Mouse (Mus musculus) heart, embryonic 14.5 days (tissue): ENCODE data around the gene Gm4792. TPM values are rescaled to one million over a fixed set of nuclear protein-coding genes. Genes with fewer than 3 reads are reported as not detected.

Source experiments
- ATAC-seq: fragments of 200-750 bp; cut with Nextera tagmentation; 2 replicates; pipeline ENCODE4 v1.8.0; 2017; ENCODE audit warnings: low read depth, moderate TSS enrichment; ENCODE audit not compliant: insufficient number of reproducible peaks, insufficient read depth, low FRiP score
- H3K27ac ChIP-seq, 2 experiments: fragments of 200-500 bp in 1 of 2; fragments of 300-500 bp in 1 of 2; sonication (generic) in 1 of 2; replicated peaks in 1 of 2; 2 replicates each; pipeline ENCODE4 v1.5.1; 2012 to 2014; ENCODE audit warnings: low read depth in 2 of 2, low read length in 2 of 2, control low read depth in 1 of 2, mild to moderate bottlenecking in 1 of 2, mixed read lengths in 1 of 2; ENCODE audit not compliant: control insufficient read depth in 1 of 2, insufficient read depth in 1 of 2
- H3K27me3 ChIP-seq: fragments of 300-500 bp; sonication (generic); 2 replicates; pipeline ENCODE4 v1.6.1; 2014; ENCODE audit warnings: mild to moderate bottlenecking, low read length, control low read depth; ENCODE audit not compliant: control insufficient read depth, insufficient read depth
- H3K36me3 ChIP-seq: fragments of 300-500 bp; sonication (generic); 2 replicates; pipeline ENCODE4 v1.6.1; 2014; ENCODE audit warnings: mild to moderate bottlenecking, control low read depth, low read length, mixed read lengths; ENCODE audit not compliant: control insufficient read depth, insufficient read depth
- H3K4me1 ChIP-seq, 2 experiments: fragments of 200-500 bp in 1 of 2; fragments of 300-500 bp in 1 of 2; sonication (generic) in 1 of 2; 2 replicates each; pipeline ENCODE4 v1.6.1; 2012 to 2014; ENCODE audit warnings: low read length in 2 of 2, control low read depth in 1 of 2, mixed read lengths in 1 of 2; ENCODE audit not compliant: control insufficient read depth in 2 of 2, insufficient read depth in 2 of 2
- H3K4me2 ChIP-seq: fragments of 300-500 bp; sonication (generic); 2 replicates; pipeline ENCODE4 v1.6.1; 2014; ENCODE audit warnings: mild to moderate bottlenecking, low read length
- H3K4me3 ChIP-seq, 2 experiments: fragments of 200-500 bp in 1 of 2; fragments of 300-500 bp in 1 of 2; sonication (generic) in 1 of 2; 2 replicates each; pipeline ENCODE4 v1.5.1; 2012 to 2014; ENCODE audit warnings: low read length in 2 of 2, mild to moderate bottlenecking in 2 of 2, control low read depth in 1 of 2, low read depth in 1 of 2, moderate library complexity in 1 of 2; ENCODE audit not compliant: control insufficient read depth in 1 of 2, insufficient read depth in 1 of 2
- H3K9ac ChIP-seq: fragments of 300-500 bp; sonication (generic); 2 replicates; pipeline ENCODE4 v1.6.1; 2014; ENCODE audit warnings: mild to moderate bottlenecking, low read length
- H3K9me3 ChIP-seq: fragments of 300-500 bp; sonication (generic); 2 replicates; pipeline ENCODE4 v1.6.1; 2016; ENCODE audit warnings: low read length, control low read depth; ENCODE audit not compliant: control insufficient read depth
- WGBS: fragments of 180-500 bp; shearing (Covaris S2); extraction: QIAGEN DNeasy Blood & Tissue Kit; methylation state at CpG from one replicate; pipeline ENCODE4 v1.1.7; 2014; 5-methylcytosine and 5-hydroxymethylcytosine counted together
- polyA plus RNA-seq: library from polyadenylated mRNA; unstranded; fragments of >200 nt; fragmentation: Nextera tagmentation; extraction: Ambion mirVana; gene quantifications from 2 replicates; pipeline ENCODE4 v1.2.1, GENCODE M21; 2014

The Gm4792 gene
- polyA plus RNA-seq, 1 experiment from 2014 or later: not detected

DNA sequence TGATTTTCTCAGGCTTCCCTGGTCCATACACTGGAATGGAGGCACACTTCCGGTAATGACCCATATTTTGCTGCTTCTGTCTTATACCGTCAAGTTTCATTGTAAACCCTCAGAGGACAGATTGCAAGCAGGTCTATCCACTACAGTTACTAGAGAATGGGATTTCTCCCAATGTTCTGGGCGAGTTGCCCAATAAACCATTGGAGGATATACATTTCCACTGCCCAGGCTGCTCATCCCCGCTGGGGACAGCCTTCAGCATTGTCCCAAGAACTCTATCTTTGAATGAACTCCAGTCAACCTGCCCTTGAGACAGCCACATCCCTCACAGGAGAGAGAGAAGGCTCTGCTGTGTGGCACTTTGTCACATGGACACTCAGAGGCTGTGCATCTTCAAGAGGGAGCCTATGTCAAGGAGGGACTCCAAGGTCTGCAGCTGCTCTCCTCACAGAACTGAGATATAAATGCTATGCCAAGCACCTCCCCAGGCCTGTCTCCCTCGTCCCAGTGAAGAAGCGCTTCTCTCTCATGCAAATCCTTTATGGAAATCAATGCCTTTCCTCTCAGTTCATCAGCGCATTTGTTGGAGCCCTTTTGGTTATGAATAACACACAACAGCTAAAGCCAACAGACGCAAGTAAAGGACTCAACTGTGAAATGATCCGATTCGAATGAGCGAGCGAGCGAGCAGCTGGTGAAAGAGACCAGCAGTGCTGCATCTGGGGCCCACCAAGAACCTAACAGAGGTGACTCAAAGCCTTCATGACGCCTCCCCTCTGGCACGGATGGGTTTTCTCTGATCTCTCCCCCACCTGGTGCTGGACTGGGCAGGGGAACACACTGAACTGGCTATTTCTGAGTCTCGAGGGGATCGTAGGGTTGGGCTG, 32.6 kb downstream of the Gm4792 start:
- no peaks in the 10 kb centered on the region for H3K27me3 ChIP-seq
- 71% methylated on average over 17 of the region's 17 CpGs for WGBS
- H3K36me3 ChIP-seq: no peaks in the 10 kb centered on the region
- H3K4me1 ChIP-seq: no peaks in the 10 kb centered on the region
- no peaks in the 10 kb centered on the region for H3K9me3 ChIP-seq
- H3K9ac ChIP-seq: no peak overlapping the region
- H3K4me2 ChIP-seq: no peak overlapping the region
- H3K27ac ChIP-seq: no peak overlapping the region
- no peak overlapping the region for H3K4me3 ChIP-seq
- no peak for ATAC-seq

DNA sequence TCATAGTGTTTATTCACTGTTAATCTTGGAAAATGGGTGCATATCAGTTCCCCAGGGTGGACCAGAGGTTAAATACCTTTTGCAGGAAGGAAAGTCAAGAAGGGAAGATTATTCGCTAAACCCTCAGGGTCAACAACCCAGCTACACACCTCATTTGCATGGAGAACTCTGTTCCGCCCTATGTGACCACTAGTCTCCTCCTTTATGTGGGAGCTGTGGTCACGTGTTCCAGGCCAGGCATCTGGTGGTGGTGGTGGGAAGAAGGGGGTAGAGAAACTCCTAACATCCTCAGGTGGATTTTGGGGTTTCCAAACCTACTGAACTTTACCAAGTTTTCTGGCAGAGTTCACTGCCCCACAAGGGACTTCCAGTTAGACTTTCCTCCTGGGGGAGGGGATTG, 35.3 kb downstream of the Gm4792 start:
- Histone ChIP-seq H3K9me3 (no peaks in the 10 kb centered on the region), H3K4me3 (no peak overlapping the region), H3K4me1 (no peaks in the 10 kb centered on the region), H3K27ac (no peak overlapping the region), H3K4me2 (no peak overlapping the region), H3K36me3 (no peaks in the 10 kb centered on the region), H3K9ac (no peak overlapping the region), H3K27me3 (no peaks in the 10 kb centered on the region)
- 74% methylated on average over 3 of the region's 3 CpGs for WGBS
- no peak for ATAC-seq

GRCm38 (mm10) chr10:94262646-94263045, 35.9 kb downstream of the Gm4792 start:
- no peak for ATAC-seq

GRCm38 (mm10) chr10:94260544-94260943, 38.0 kb downstream of the Gm4792 start:
- Histone ChIP-seq H3K36me3 (no peaks in the 10 kb centered on the region), H3K4me1 (no peaks in the 10 kb centered on the region), H3K9ac (no peak overlapping the region), H3K9me3 (no peaks in the 10 kb centered on the region), H3K4me2 (no peak overlapping the region), H3K27me3 (no peaks in the 10 kb centered on the region), H3K27ac (no peak overlapping the region), H3K4me3 (no peak overlapping the region)
- no peak for ATAC-seq
- 77% methylated on average over 1 of the region's 1 CpGs for WGBS

More at GRCm38 (mm10) chr10:94262646-94263045, 35.9 kb downstream of the Gm4792 start:
- no peaks in the 10 kb centered on the region for H3K36me3 ChIP-seq
- H3K27me3 ChIP-seq: no peaks in the 10 kb centered on the region
- H3K9ac ChIP-seq: no peak overlapping the region
- H3K4me3 ChIP-seq: no peak overlapping the region
- H3K4me1 ChIP-seq: no peaks in the 10 kb centered on the region
- no peak overlapping the region for H3K27ac ChIP-seq
- 84% methylated on average over 13 of the region's 13 CpGs for WGBS
- H3K4me2 ChIP-seq: no peak overlapping the region
- no peaks in the 10 kb centered on the region for H3K9me3 ChIP-seq

GRCm38 (mm10) chr10:94256518-94256917, 42.0 kb downstream of the Gm4792 start:
- Histone ChIP-seq H3K9me3 (no peaks in the 10 kb centered on the region), H3K27ac (no peak overlapping the region), H3K4me2 (no peak overlapping the region), H3K27me3 (no peaks in the 10 kb centered on the region), H3K4me3 (no peak overlapping the region), H3K36me3 (no peaks in the 10 kb centered on the region), H3K9ac (no peak overlapping the region), H3K4me1 (peaks cover 4 to 5% of the 10 kb centered on the region in 2 experiments; a peak in 1 of 4 replicates)
- 82% methylated on average over 4 of the region's 4 CpGs for WGBS
- ATAC-seq: no peak

- Histone ChIP-seq H3K4me1 (peaks cover 4 to 5% of the 10 kb centered on the region in 2 experiments; a peak in 1 of 4 replicates), H3K27ac (no peak overlapping the region), H3K4me2 (no peak overlapping the region), H3K27me3 (no peaks in the 10 kb centered on the region), H3K4me3 (no peak overlapping the region), H3K36me3 (no peaks in the 10 kb centered on the region), H3K9me3 (no peaks in the 10 kb centered on the region), H3K9ac (no peak overlapping the region)
- WGBS: 64% methylated on average over 6 of the region's 6 CpGs
- no peak for ATAC-seq
Observed at GRCm38 (mm10) chr10:94255744-94256143, 42.8 kb downstream of the Gm4792 start.

- Histone ChIP-seq H3K36me3 (no peaks in the 10 kb centered on the region), H3K4me1 (peaks cover 10 to 11% of the 10 kb centered on the region in 2 experiments), H3K27ac (no peak overlapping the region), H3K4me2 (no peak overlapping the region), H3K4me3 (no peak overlapping the region), H3K9ac (no peak overlapping the region), H3K9me3 (no peaks in the 10 kb centered on the region), H3K27me3 (no peaks in the 10 kb centered on the region)
- 81% methylated on average over 3 of the region's 3 CpGs for WGBS
- no peak for ATAC-seq
Observed at GRCm38 (mm10) chr10:94254766-94255165, 43.7 kb downstream of the Gm4792 start.
